Mouse (Mus musculus): ENCODE data around the gene Sorl1. TPM values are rescaled to one million over a fixed set of nuclear protein-coding genes. Genes with fewer than 3 reads are reported as not detected.
"Not testable (repeated sequence)": the region's sequence is repeated elsewhere in the genome, so short reads cannot be mapped to it uniquely, and the experiment has no call there.

Sorl1 gene
- polyA plus RNA-seq, 1 experiment from 2014 or later = 2.8 TPM

- H3K9me3 ChIP-seq (ENCODE audit: control insufficient read depth) = no peaks in the 10 kb centered on the region
- H3K27me3 ChIP-seq (replicated peaks; ENCODE audit: control insufficient read depth, insufficient read depth, low read length) = no peaks in the 10 kb centered on the region
- H3K4me1 ChIP-seq (replicated peaks; ENCODE audit: control insufficient read depth, insufficient read depth, low read length) = no peaks in the 10 kb centered on the region
- 91% methylated on average over 5 of the region's 5 CpGs for WGBS
- H3K4me3 ChIP-seq (ENCODE audit: low read depth, low read length) = no peak overlapping the region
- ATAC-seq = no peak
- no peak overlapping the region for H3K4me2 ChIP-seq (replicated peaks; ENCODE audit: low read depth)
- no peak for TF ChIP-seq CTCF (IDR thresholded peaks at IDR 0.05; ENCODE audit: low read depth)
- no peak overlapping the region for H3K9ac ChIP-seq (ENCODE audit: low read depth, low read length)
- H3K27ac ChIP-seq (ENCODE audit: low read depth, low read length) = no peak overlapping the region
- H3K36me3 ChIP-seq (ENCODE audit: control insufficient read depth, insufficient read depth) = no peaks in the 10 kb centered on the region; the same call in 1 of the 2 replicates
Observed at GRCm38 (mm10) chr9:42069471-42069870, 54.6 kb downstream of the Sorl1 start.

DNA sequence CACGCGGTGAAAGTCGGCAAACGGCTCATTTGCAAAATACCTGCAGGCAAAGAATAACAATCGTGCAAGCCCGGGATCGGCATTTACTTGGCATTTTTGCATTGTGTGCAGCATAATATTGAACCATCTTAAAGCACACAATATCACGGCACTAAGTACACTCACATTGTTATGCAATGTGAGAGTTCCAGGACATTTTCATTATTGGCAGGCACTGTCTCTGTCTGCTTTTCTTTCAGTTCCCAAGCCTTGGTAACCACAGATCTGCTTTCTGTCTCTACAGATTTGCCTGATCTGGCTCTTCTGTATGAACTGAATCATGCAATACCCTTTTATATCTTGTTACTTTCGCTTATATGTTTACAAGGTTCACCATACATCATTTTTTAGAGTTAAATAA, 56.1 kb downstream of the Sorl1 start:
- Histone ChIP-seq H3K27me3 (replicated peaks; ENCODE audit: control insufficient read depth, insufficient read depth, low read length) (no peaks in the 10 kb centered on the region), H3K9ac (ENCODE audit: low read depth, low read length) (no peak overlapping the region), H3K36me3 (ENCODE audit: control insufficient read depth, insufficient read depth) (no peaks in the 10 kb centered on the region; the same call in 1 of the 2 replicates), H3K4me3 (ENCODE audit: low read depth, low read length) (no peak overlapping the region), H3K4me2 (replicated peaks; ENCODE audit: low read depth) (no peak overlapping the region), H3K9me3 (ENCODE audit: control insufficient read depth) (no peaks in the 10 kb centered on the region), H3K4me1 (replicated peaks; ENCODE audit: control insufficient read depth, insufficient read depth, low read length) (no peaks in the 10 kb centered on the region), H3K27ac (ENCODE audit: low read depth, low read length) (no peak overlapping the region)
- TF ChIP-seq CTCF (IDR thresholded peaks at IDR 0.05; ENCODE audit: low read depth) = no peak
- WGBS = 83% methylated on average over 9 of the region's 9 CpGs
- no peak for ATAC-seq

DNA sequence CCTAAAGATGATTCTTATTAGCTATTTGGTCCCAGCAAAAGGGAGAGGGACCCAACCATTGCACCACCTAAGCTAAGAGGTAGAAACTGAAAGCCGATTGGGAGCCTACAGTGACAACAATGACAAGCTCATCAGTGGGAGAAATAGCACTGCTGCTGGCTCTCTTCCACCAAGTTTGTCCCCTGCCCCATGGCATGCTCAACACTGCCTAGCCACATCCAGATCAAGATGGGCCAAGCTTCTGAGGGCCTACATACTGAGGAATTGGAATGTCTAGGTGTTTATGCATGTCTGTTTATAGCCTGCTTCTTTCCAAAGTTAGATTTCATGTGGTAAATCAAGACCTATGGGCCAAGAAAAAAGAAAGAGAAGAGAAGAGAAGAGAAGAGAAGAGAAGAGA, 58.3 kb downstream of the Sorl1 start:
- Histone ChIP-seq H3K4me2 (replicated peaks; ENCODE audit: low read depth) (no peak overlapping the region), H3K36me3 (ENCODE audit: control insufficient read depth, insufficient read depth) (peaks cover 5% of the 10 kb centered on the region; the same call in 1 of the 2 replicates), H3K27me3 (replicated peaks; ENCODE audit: control insufficient read depth, insufficient read depth, low read length) (no peaks in the 10 kb centered on the region), H3K9ac (ENCODE audit: low read depth, low read length) (no peak overlapping the region), H3K4me3 (ENCODE audit: low read depth, low read length) (no peak overlapping the region), H3K4me1 (replicated peaks; ENCODE audit: control insufficient read depth, insufficient read depth, low read length) (no peaks in the 10 kb centered on the region), H3K27ac (ENCODE audit: low read depth, low read length) (no peak overlapping the region), H3K9me3 (ENCODE audit: control insufficient read depth) (no peaks in the 10 kb centered on the region)
- no peak for TF ChIP-seq CTCF (IDR thresholded peaks at IDR 0.05; ENCODE audit: low read depth)
- WGBS = 88% methylated on average over 1 of the region's 1 CpGs
- no peak for ATAC-seq

DNA sequence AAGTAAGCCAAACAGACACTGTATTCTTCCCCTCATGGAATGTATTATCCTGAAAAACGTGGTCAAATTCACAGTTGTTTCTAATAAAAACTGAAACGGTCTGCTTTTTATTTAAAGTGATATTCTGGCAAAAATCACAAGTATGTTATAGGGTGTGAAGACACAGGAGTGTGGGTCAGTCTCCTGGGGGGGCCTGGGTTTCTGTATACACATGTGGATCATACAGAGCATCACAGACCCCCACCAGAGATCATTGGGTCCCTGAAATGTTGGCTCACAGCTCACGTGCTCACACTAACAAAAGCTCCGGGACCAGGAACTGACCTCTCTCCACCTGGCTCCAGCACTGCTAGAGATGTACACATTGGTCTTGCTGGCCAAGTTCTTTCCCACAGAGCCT, 60.7 kb downstream of the Sorl1 start:
- Histone ChIP-seq H3K36me3 (ENCODE audit: control insufficient read depth, insufficient read depth) (peaks cover 5% of the 10 kb centered on the region; the same call in 1 of the 2 replicates), H3K27ac (ENCODE audit: low read depth, low read length) (no peak overlapping the region), H3K4me2 (replicated peaks; ENCODE audit: low read depth) (no peak overlapping the region), H3K9ac (ENCODE audit: low read depth, low read length) (no peak overlapping the region), H3K4me1 (replicated peaks; ENCODE audit: control insufficient read depth, insufficient read depth, low read length) (no peaks in the 10 kb centered on the region), H3K4me3 (ENCODE audit: low read depth, low read length) (no peak overlapping the region), H3K9me3 (ENCODE audit: control insufficient read depth) (no peaks in the 10 kb centered on the region), H3K27me3 (replicated peaks; ENCODE audit: control insufficient read depth, insufficient read depth, low read length) (no peaks in the 10 kb centered on the region)
- 75% methylated on average over 4 of the region's 4 CpGs for WGBS
- ATAC-seq = no peak
- TF ChIP-seq CTCF (IDR thresholded peaks at IDR 0.05; ENCODE audit: low read depth) = no peak

- H3K27ac ChIP-seq (ENCODE audit: low read depth, low read length) = no peak overlapping the region
- no peak overlapping the region for H3K4me3 ChIP-seq (ENCODE audit: low read depth, low read length)
- ATAC-seq = no peak
- TF ChIP-seq CTCF (IDR thresholded peaks at IDR 0.05; ENCODE audit: low read depth) = no peak
- no peaks in the 10 kb centered on the region for H3K4me1 ChIP-seq (replicated peaks; ENCODE audit: control insufficient read depth, insufficient read depth, low read length)
- no peaks in the 10 kb centered on the region for H3K27me3 ChIP-seq (replicated peaks; ENCODE audit: control insufficient read depth, insufficient read depth, low read length)
- H3K9ac ChIP-seq (ENCODE audit: low read depth, low read length) = no peak overlapping the region
- H3K9me3 ChIP-seq (ENCODE audit: control insufficient read depth) = no peaks in the 10 kb centered on the region
- H3K36me3 ChIP-seq (ENCODE audit: control insufficient read depth, insufficient read depth) = peaks cover 5% of the 10 kb centered on the region; the same call in 1 of the 2 replicates
- WGBS = 86% methylated on average over 8 of the region's 8 CpGs
- no peak overlapping the region for H3K4me2 ChIP-seq (replicated peaks; ENCODE audit: low read depth)
Observed at GRCm38 (mm10) chr9:42062269-42062668, 61.8 kb downstream of the Sorl1 start.

GRCm38 (mm10) chr9:42059006-42059405, 65.1 kb downstream of the Sorl1 start:
- not testable (repeated sequence) for H3K9me3 ChIP-seq (ENCODE audit: control insufficient read depth); H3K9ac ChIP-seq (ENCODE audit: low read depth, low read length); H3K36me3 ChIP-seq (ENCODE audit: control insufficient read depth, insufficient read depth); H3K4me3 ChIP-seq (ENCODE audit: low read depth, low read length); ATAC-seq; H3K4me1 ChIP-seq (replicated peaks; ENCODE audit: control insufficient read depth, insufficient read depth, low read length); H3K4me2 ChIP-seq (replicated peaks; ENCODE audit: low read depth); H3K27ac ChIP-seq (ENCODE audit: low read depth, low read length); H3K27me3 ChIP-seq (replicated peaks; ENCODE audit: control insufficient read depth, insufficient read depth, low read length)
- 89% methylated on average over 2 of the region's 2 CpGs for WGBS

GRCm38 (mm10) chr9:42056591-42056990, 67.5 kb downstream of the Sorl1 start:
- TF ChIP-seq CTCF (IDR thresholded peaks at IDR 0.05; ENCODE audit: low read depth) = no peak
- Histone ChIP-seq H3K9me3 (ENCODE audit: control insufficient read depth) (no peaks in the 10 kb centered on the region), H3K36me3 (ENCODE audit: control insufficient read depth, insufficient read depth) (0 out of 2 replicates have a peak, but pooled peaks cover 4% of the 10 kb centered on the region), H3K27me3 (replicated peaks; ENCODE audit: control insufficient read depth, insufficient read depth, low read length) (no peaks in the 10 kb centered on the region), H3K9ac (ENCODE audit: low read depth, low read length) (no peak overlapping the region), H3K27ac (ENCODE audit: low read depth, low read length) (no peak overlapping the region), H3K4me1 (replicated peaks; ENCODE audit: control insufficient read depth, insufficient read depth, low read length) (no peaks in the 10 kb centered on the region), H3K4me3 (ENCODE audit: low read depth, low read length) (no peak overlapping the region), H3K4me2 (replicated peaks; ENCODE audit: low read depth) (no peak overlapping the region)
- ATAC-seq = no peak
- 77% methylated on average over 5 of the region's 5 CpGs for WGBS

Measured in intestine, postnatal 0 days (tissue).